Mouse (Mus musculus) forebrain, postnatal 0 days (tissue): ENCODE data around the gene Dcx. TPM values are rescaled to one million over a fixed set of nuclear protein-coding genes. Genes with fewer than 3 reads are reported as not detected.
A peak's percentile ranks its signal among the peaks of the same experiment; 100 is the strongest.

Experiments
- ATAC-seq: fragments of 200-750 bp; cut with Nextera tagmentation; 2 replicates; pipeline ENCODE4 v1.8.0; 2017; ENCODE audit warnings: mild to moderate bottlenecking, moderate library complexity
- DNase-seq: peaks from one replicate; pipeline ENCODE4 v3.0.0-alpha.2; 2015
- H3K27ac ChIP-seq: fragments of 300-500 bp; sonication (generic); 2 replicates; pipeline ENCODE4 v1.5.1; 2014; ENCODE audit warnings: low read depth, mild to moderate bottlenecking, antibody characterized with exemption, low read length, moderate library complexity, mixed read lengths
- H3K27me3 ChIP-seq: fragments of 300-500 bp; sonication (generic); 2 replicates; pipeline ENCODE4 v1.6.1; 2014; ENCODE audit warnings: mild to moderate bottlenecking, low read length, mixed read lengths; ENCODE audit not compliant: insufficient read depth
- H3K36me3 ChIP-seq: fragments of 300-500 bp; sonication (generic); 2 replicates; pipeline ENCODE4 v1.6.1; 2014; ENCODE audit warnings: mild to moderate bottlenecking, moderate library complexity; ENCODE audit not compliant: insufficient read depth
- H3K4me1 ChIP-seq: fragments of 300-500 bp; sonication (generic); 2 replicates; pipeline ENCODE4 v1.6.1; 2014; ENCODE audit warnings: antibody characterized with exemption; ENCODE audit not compliant: insufficient read depth
- H3K4me2 ChIP-seq: fragments of 300-500 bp; sonication (generic); 2 replicates; pipeline ENCODE4 v1.6.1; 2014; ENCODE audit warnings: low read depth, mild to moderate bottlenecking, moderate library complexity
- H3K4me3 ChIP-seq: fragments of 300-500 bp; sonication (generic); 2 replicates; pipeline ENCODE4 v1.5.1; 2014; ENCODE audit warnings: low read depth, low read length, mixed read lengths
- H3K9ac ChIP-seq: fragments of 300-500 bp; sonication (generic); 2 replicates; pipeline ENCODE4 v1.6.1; 2014; ENCODE audit warnings: mild to moderate bottlenecking
- H3K9me3 ChIP-seq: fragments of 300-500 bp; sonication (generic); 2 replicates; pipeline ENCODE4 v1.6.1; 2016; ENCODE audit warnings: low read length
- CTCF ChIP-seq: sonication (generic); IDR thresholded peaks from 2 replicates; pipeline ENCODE4 v1.5.1; 2016; ENCODE audit warnings: antibody characterized with exemption, control low read depth, low read depth
- WGBS: fragments of 180-500 bp; shearing (Covaris S2); extraction: QIAGEN DNeasy Blood & Tissue Kit; methylation state at CpG from one replicate; pipeline ENCODE4 v1.1.7; 2014; 5-methylcytosine and 5-hydroxymethylcytosine counted together
- polyA plus RNA-seq: library from polyadenylated mRNA; unstranded; fragments of >200 nt; fragmentation: Nextera tagmentation; extraction: Ambion mirVana; gene quantifications from 2 replicates; pipeline ENCODE4 v1.2.1, GENCODE M21; 2015
- total RNA-seq: library from RNA; depleted of rRNA; stranded (reverse); fragments of >200 nt; gene quantifications from 2 replicates; pipeline ENCODE4 v1.2.3, GENCODE M21; 2014

Dcx gene
- total and polyA plus RNA-seq, 2 experiments from 2014 or later = 219 to 422 TPM

DNA sequence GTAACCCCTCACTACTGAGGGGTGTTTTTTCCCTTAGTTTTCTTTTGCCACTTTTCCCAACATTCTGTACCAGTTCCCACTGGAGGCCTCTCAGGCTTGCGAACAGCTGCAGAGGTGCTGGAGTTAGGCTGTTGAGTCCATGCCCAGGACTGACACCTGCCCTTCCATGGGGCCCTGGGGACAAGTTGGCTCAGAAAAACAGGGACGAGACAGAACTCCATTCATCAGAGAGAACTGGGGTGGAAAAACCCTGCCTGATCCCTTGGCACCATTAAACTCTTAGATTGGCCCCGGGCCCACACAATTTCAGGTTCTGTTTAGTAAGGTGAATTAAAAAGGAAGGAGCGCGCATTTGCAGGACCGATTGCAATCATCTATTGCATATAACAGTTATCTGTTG, 48.8 kb downstream of the Dcx start:
- Histone ChIP-seq H3K27ac (no peak overlapping the region), H3K9me3 (no peaks in the 10 kb centered on the region), H3K9ac (no peak overlapping the region), H3K4me3 (no peak overlapping the region), H3K27me3 (no peaks in the 10 kb centered on the region), H3K4me1 (no peaks in the 10 kb centered on the region), H3K36me3 (no peaks in the 10 kb centered on the region), H3K4me2 (no peak overlapping the region)
- WGBS = 57% methylated on average over 6 of the region's 6 CpGs
- no peak for ATAC-seq
- DNase-seq = no peak
- no peak for TF ChIP-seq CTCF

DNA sequence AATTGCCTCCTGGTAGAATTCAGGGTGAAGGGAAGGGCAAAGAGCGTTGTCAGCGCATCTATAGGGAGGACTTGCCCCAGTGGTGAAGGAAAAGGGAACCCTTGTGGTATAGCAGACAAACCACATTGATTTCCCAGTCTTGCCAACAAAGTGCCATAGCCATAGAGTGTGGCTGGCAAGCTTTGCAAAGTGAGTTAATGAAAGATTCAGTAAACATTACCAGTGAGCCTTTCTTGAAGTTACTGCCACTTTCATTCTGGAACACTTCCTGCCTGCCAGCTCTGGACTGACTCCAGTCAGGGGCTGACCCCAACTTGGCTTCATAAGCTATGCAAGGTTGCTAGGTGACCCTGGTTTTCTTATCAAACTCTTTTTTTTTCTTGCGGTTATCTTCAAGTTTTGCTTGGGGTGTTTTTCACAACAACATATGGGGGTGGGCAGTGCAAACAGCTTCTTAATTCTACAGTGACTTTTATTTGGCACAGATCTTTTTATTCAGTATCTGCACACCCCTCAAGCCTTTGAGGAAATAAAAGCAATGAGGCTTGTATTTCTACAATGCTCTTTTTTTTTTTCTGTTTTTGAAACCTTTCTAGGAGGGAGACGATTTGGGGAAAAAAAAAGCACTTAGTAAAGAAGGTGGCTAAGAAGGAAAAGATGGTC, 51.2 kb downstream of the Dcx start:
- ATAC-seq (peak; percentile 81), DNase-seq (peak; percentile 53)
- H3K4me2 ChIP-seq = no peak overlapping the region
- H3K27me3 ChIP-seq = no peaks in the 10 kb centered on the region
- no peak overlapping the region for H3K4me3 ChIP-seq
- no peaks in the 10 kb centered on the region for H3K9me3 ChIP-seq
- no peak overlapping the region for H3K27ac ChIP-seq
- H3K4me1 ChIP-seq = no peaks in the 10 kb centered on the region
- no peaks in the 10 kb centered on the region for H3K36me3 ChIP-seq
- 49% methylated on average over 4 of the region's 4 CpGs for WGBS
- no peak overlapping the region for H3K9ac ChIP-seq
- no peak for TF ChIP-seq CTCF

DNA sequence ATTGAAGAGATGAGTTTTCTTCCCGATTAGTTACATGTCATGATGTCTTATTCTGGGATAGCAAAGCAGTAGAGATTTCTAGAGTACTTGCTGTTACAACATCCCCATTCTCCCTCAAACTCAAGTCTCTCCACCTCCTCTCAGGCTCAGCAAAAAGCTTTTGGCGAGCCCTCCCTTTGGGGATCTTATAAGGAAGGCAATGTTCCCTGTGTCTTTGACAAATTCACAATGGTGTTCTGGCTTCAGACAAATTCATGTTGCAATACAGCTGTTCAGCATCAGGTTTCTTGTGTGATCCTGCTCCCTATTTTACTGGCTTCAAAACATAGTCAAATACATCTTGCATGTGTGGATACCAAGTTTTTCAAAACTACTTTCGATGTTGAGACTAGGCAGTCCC, 53.5 kb downstream of the Dcx start:
- no peak overlapping the region for H3K4me3 ChIP-seq
- TF ChIP-seq CTCF = no peak
- ATAC-seq (no peak), DNase-seq (no peak)
- peaks cover 9% of the 10 kb centered on the region; the same call in 1 of the 2 replicates for H3K36me3 ChIP-seq
- no peak overlapping the region for H3K9ac ChIP-seq
- WGBS = 77% methylated on average over 3 of the region's 3 CpGs
- H3K4me2 ChIP-seq = no peak overlapping the region
- no peak overlapping the region for H3K27ac ChIP-seq
- H3K9me3 ChIP-seq = no peaks in the 10 kb centered on the region
- H3K4me1 ChIP-seq = no peaks in the 10 kb centered on the region
- no peaks in the 10 kb centered on the region for H3K27me3 ChIP-seq

DNA sequence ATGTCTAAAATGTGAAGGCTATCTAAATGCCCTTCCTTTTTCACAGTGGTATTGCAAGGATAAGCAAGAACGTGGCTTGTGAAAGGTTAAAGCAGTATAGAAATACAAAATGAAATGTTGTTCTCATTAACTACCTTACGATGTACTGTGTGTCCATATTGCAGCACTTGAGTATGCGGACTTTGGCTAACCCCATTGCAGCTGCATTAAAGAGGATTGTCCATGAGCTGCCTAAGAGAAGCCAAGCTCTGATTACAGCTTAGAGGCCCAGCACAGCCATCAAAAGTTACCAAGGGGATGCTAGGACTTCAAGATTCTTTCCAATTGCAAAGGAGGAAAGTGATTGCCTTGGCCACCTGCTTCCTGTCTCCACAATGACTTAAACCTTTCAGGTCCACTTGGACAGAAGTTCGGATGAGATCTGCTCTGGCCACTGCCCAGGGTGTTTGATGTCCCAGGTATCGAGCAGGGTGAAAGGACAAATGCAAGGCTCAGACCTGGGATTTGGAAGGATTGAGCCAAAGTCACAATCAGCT, 65.9 kb downstream of the Dcx start:
- Histone ChIP-seq H3K27ac (no peak overlapping the region), H3K4me1 (no peaks in the 10 kb centered on the region), H3K4me3 (no peak overlapping the region), H3K36me3 (no peaks in the 10 kb centered on the region; the same call in 1 of the 2 replicates), H3K27me3 (no peaks in the 10 kb centered on the region), H3K4me2 (no peak overlapping the region), H3K9me3 (no peaks in the 10 kb centered on the region), H3K9ac (no peak overlapping the region)
- DNase-seq = no peak
- WGBS = 85% methylated on average over 5 of the region's 5 CpGs
- no peak for TF ChIP-seq CTCF
- no peak for ATAC-seq

DNA sequence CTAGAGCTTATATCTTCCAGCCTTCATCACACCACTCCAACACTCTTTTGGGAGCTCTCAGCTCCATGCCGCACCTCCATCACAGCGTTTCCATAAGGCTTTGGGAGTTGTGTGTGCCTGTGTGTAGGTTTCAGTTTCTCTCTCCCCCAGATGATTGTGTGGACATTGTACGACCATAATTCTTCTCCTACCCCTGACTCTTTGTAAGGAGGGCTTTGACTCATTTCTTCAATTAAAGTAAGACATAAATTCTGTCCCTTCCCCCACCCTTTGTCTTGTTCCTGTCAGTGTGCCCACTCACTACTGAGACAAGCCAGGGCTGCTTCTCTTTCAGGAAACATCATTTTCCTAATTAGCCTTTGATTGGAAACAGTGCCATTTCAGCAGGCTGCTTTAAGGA, 81.8 kb downstream of the Dcx start:
- H3K4me2 ChIP-seq = no peak overlapping the region
- WGBS = 70% methylated on average over 3 of the region's 3 CpGs
- no peak overlapping the region for H3K4me3 ChIP-seq
- H3K4me1 ChIP-seq = no peaks in the 10 kb centered on the region
- H3K9ac ChIP-seq = no peak overlapping the region
- no peaks in the 10 kb centered on the region for H3K9me3 ChIP-seq
- no peaks in the 10 kb centered on the region for H3K27me3 ChIP-seq
- no peaks in the 10 kb centered on the region for H3K36me3 ChIP-seq
- H3K27ac ChIP-seq = no peak overlapping the region
- DNase-seq (no peak), ATAC-seq (no peak)
- no peak for TF ChIP-seq CTCF

DNA sequence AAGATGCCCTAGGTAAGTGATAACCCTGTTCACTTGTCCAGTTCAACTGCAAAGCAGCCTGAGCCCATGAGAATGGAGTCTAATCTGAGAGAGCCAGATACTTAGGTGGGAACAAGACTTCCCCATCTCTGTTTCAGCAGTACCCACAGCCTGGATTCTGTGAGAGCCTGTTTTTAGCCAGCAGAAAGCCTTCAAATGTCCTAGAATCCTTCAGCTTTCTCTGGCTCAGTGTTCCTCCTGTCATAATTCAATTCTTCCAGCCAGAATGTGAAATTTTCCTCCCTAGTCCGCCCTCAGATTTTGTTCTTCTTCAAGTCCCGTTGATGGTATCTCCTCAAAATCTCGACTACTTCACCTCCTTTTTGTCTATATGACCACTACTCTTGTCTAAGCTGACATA, 83.1 kb downstream of the Dcx start:
- 77% methylated on average over 3 of the region's 3 CpGs for WGBS
- Histone ChIP-seq H3K36me3 (no peaks in the 10 kb centered on the region), H3K27ac (no peak overlapping the region), H3K9ac (no peak overlapping the region), H3K27me3 (no peaks in the 10 kb centered on the region), H3K4me1 (no peaks in the 10 kb centered on the region), H3K4me2 (no peak overlapping the region), H3K9me3 (no peaks in the 10 kb centered on the region), H3K4me3 (no peak overlapping the region)
- no peak for ATAC-seq
- TF ChIP-seq CTCF = no peak
- no peak for DNase-seq

DNA sequence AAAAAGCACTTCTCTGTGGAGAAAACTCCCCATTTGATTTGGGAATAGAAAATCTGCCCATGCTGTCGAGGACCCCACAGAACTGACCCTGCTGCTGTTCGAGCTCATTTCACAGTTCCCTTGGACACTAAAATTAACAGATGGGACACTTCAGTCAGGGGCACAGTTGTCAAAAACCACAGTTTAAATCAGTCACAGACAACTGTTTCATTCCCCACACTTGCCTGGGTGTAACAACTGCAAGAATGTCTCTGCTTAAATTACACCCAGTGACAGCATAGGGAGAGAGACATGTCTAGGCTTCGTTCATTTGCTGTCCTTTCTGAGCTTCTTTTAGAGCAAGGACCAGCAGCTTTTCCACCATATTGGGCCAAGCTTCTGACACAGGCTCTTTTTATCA, 86.5 kb downstream of the Dcx start:
- no peak overlapping the region for H3K4me3 ChIP-seq
- H3K27ac ChIP-seq = no peak overlapping the region
- H3K9me3 ChIP-seq = no peaks in the 10 kb centered on the region
- no peaks in the 10 kb centered on the region for H3K36me3 ChIP-seq
- 71% methylated on average over 3 of the region's 3 CpGs for WGBS
- H3K4me2 ChIP-seq = no peak overlapping the region
- H3K27me3 ChIP-seq = no peaks in the 10 kb centered on the region
- H3K4me1 ChIP-seq = no peaks in the 10 kb centered on the region
- no peak for ATAC-seq
- no peak for TF ChIP-seq CTCF
- no peak for DNase-seq
- no peak overlapping the region for H3K9ac ChIP-seq
